Mouse (Mus musculus): ENCODE measurements around the gene Hoxa1. TPM values are rescaled to one million over a fixed set of nuclear protein-coding genes. Genes with fewer than 3 reads are reported as not detected.

Hoxa1 gene
- polyA plus RNA-seq, 2 experiments: 0.33 to 0.47 TPM

DNA sequence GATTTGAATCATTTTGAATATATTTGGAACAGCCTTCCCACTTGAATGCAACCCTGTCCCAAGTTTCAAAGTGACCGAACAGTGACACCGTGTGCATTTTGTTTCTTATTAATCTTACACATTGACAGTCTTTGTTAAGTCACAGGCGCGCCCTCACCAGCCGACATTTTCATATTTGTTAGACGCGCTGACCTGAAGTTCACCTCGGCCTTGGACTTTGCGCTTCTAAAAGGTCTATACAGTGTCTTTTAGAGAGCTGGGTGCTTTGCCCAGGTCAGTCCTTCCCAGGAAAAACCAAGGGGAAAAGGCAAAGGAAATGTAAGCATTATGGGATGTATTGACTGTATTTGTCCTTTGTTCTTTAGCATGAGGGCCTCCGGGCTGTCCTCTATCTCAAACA, 36.6 kb upstream of the Hoxa1 start:
- H3K4me1 ChIP-seq (replicated peaks; ENCODE audit: control insufficient read depth in 2 of 2, insufficient read depth in 2 of 2, low read length in 1 of 2): 0 out of 4 replicates have a peak, but pooled peaks cover 0 to 2% of the 10 kb centered on the region in 2 experiments
- 31% methylated on average over 10 of the region's 10 CpGs for WGBS (ENCODE audit: insufficient replicate concordance)
- no peak for TF ChIP-seq EP300 (IDR thresholded peaks at IDR 0.05; ENCODE audit: low read depth)
- no peak for TF ChIP-seq CTCF (IDR thresholded peaks at IDR 0.05; ENCODE audit: low read depth)
- no peaks in the 10 kb centered on the region for H3K9me3 ChIP-seq (ENCODE audit: control insufficient read depth, low read length)
- H3K27ac ChIP-seq: no peak overlapping the region
- peaks cover 88% of the 10 kb centered on the region for H3K27me3 ChIP-seq (ENCODE audit: control insufficient read depth, insufficient read depth, low read length)
- no peak overlapping the region for H3K9ac ChIP-seq (replicated peaks)
- no peak for DNase-seq (ENCODE audit: low read depth in 3 of 3, low spot score in 3 of 3)
- no peak for ATAC-seq (ENCODE audit: insufficient read depth)
- no peak overlapping the region for H3K4me3 ChIP-seq (ENCODE audit: insufficient read depth in 1 of 2, low read depth in 2 of 2, low read length in 2 of 2)
- H3K4me2 ChIP-seq (ENCODE audit: low read depth): no peak overlapping the region
- no peaks in the 10 kb centered on the region for H3K36me3 ChIP-seq (replicated peaks; ENCODE audit: control insufficient read depth, insufficient read depth, low read depth)

DNA sequence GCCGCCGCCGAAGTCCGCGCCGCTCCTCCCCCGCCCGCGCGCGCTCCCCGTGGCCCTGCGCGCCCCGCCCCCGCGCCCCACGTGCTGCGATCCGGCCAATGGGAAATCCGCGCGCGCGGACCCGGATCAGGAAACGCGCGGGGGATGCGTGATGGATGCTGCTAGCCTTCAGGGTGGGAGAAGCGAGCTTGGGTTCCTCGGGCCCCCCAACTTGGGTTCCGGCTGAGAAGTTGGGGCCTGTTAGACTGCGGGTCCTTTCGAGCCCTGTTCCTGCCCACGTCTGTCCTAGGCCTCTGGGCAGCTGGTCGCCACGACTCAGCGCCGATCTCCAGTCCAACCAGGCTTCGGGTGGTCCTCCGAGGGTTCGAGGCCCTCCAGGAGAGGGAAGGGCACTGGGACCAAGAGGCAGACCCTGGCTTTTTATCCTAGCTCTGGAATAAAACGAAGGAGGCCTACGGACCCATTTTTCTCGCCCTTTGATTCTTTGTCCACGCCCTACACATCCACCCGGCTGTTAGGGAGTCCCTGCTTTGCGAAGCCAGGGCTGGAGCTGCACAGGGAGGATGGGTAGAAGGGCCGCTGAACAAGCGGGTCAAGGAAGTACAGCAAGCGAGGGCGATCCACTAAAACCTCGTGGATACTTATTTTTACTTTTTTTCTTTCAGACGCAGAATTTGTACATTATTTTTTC, 33.9 kb upstream of the Hoxa1 start:
- Histone ChIP-seq H3K36me3 (replicated peaks; ENCODE audit: control insufficient read depth, insufficient read depth, low read depth) (no peaks in the 10 kb centered on the region), H3K27ac (no peak overlapping the region), H3K4me1 (replicated peaks; ENCODE audit: control insufficient read depth in 2 of 2, insufficient read depth in 2 of 2, low read length in 1 of 2) (0 out of 4 replicates have a peak, but pooled peaks cover 0 to 2% of the 10 kb centered on the region in 2 experiments), H3K4me2 (ENCODE audit: low read depth) (peak overlapping the region; percentile 62), H3K27me3 (ENCODE audit: control insufficient read depth, insufficient read depth, low read length) (peaks cover 79% of the 10 kb centered on the region), H3K9ac (replicated peaks) (no peak overlapping the region), H3K9me3 (ENCODE audit: control insufficient read depth, low read length) (no peaks in the 10 kb centered on the region), H3K4me3 (ENCODE audit: insufficient read depth in 1 of 2, low read depth in 2 of 2, low read length in 2 of 2) (peak overlapping the region; percentile 48 to 51)
- ATAC-seq (ENCODE audit: insufficient read depth) (no peak), DNase-seq (ENCODE audit: low read depth in 3 of 3, low spot score in 3 of 3) (no peak)
- WGBS (ENCODE audit: insufficient replicate concordance): 2% methylated on average over 54 of the region's 55 CpGs
- TF ChIP-seq EP300 (IDR thresholded peaks at IDR 0.05; ENCODE audit: low read depth) (no peak), CTCF (IDR thresholded peaks at IDR 0.05; ENCODE audit: low read depth) (no peak)

DNA sequence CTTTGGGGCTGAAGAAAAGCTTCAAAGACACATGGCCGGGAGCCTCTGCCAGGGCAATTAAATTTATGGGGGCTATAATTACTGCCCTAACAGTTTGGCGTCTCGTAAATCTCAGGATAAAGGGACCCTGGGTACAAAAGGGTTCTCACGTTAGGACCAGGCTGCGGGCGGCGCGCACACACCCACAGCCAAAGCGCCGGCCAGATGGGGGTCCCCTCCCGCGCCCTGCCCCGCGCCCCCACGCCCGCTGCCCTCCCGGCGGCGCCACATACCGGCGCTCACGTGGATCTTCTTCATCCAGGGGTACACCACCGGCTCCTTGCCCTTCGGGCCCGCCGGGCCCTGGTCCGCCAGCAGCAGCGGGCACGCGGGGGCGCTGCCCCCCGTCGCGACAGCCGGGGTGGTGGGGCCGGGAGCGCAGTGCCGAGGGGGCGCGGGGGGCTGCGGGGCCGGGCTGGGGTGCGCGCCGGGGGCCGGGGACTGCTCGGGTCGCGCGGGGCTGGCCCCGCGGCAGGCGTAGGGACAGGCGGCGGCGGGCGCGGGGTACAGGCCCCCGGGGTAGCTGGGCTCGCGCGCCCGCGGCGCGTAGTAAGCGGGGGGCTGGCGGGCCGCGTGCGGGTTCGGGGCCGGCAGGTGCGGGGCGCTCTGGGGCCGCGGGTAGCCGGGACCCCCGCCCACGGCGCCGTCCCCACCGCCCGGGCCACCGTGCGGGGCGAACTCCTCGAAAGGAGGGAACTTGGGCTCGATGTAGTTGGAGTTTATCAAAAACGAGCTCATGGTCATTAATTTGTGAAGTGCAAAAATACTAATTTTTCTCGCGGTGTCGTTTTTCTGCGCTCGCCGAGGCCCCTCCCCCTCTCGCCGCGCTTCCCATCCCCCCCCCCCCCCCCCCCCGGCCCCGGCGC, 33.0 kb upstream of the Hoxa1 start, which contains the start of gene Hoxa4:
TSS of gene Hoxa4 (minus strand) at position 848 of the 905 bp plus-strand sequence.
- no peak for TF ChIP-seq CTCF (IDR thresholded peaks at IDR 0.05; ENCODE audit: low read depth)
- no peak for TF ChIP-seq EP300 (IDR thresholded peaks at IDR 0.05; ENCODE audit: low read depth)
- Histone ChIP-seq H3K9me3 (ENCODE audit: control insufficient read depth, low read length) (no peaks in the 10 kb centered on the region), H3K4me2 (ENCODE audit: low read depth) (peak within 1 kb of the TSS; percentile 62), H3K27me3 (ENCODE audit: control insufficient read depth, insufficient read depth, low read length) (peaks cover 78% of the 10 kb centered on the region), H3K9ac (replicated peaks) (no peak within 1 kb of the TSS; the same call in 1 of the 2 replicates), H3K4me1 (replicated peaks; ENCODE audit: control insufficient read depth in 2 of 2, insufficient read depth in 2 of 2, low read length in 1 of 2) (no peaks in the 10 kb centered on the region), H3K36me3 (replicated peaks; ENCODE audit: control insufficient read depth, insufficient read depth, low read depth) (no peaks in the 10 kb centered on the region), H3K4me3 (ENCODE audit: insufficient read depth in 1 of 2, low read depth in 2 of 2, low read length in 2 of 2) (peak within 1 kb of the TSS; percentile 48 to 51), H3K27ac (no peak within 1 kb of the TSS)
- 2% methylated on average over 70 of the region's 102 CpGs for WGBS (ENCODE audit: insufficient replicate concordance)
- no peak for DNase-seq (ENCODE audit: low read depth in 3 of 3, low spot score in 3 of 3)
- no peak for ATAC-seq (ENCODE audit: insufficient read depth)

DNA sequence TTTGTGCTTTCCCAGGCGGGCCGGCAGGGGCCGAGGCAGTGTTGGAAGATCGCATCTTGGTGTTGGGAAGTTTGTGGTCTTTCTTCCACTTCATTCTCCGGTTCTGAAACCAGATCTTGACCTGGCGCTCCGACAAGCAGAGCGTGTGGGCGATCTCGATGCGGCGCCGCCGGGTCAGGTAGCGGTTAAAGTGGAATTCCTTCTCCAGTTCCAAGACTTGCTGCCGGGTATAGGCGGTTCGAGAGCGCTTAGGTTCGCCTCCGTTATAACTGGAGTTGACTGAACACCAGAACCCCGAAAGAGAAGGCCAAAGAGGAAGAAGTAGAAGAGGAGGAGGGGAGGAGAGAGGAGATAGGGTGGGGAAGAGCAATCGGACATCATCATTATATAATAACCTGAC, 32.3 kb upstream of the Hoxa1 start:
- no peak overlapping the region for H3K4me3 ChIP-seq (ENCODE audit: insufficient read depth in 1 of 2, low read depth in 2 of 2, low read length in 2 of 2)
- no peaks in the 10 kb centered on the region for H3K9me3 ChIP-seq (ENCODE audit: control insufficient read depth, low read length)
- DNase-seq (ENCODE audit: low read depth in 3 of 3, low spot score in 3 of 3): no peak
- H3K4me2 ChIP-seq (ENCODE audit: low read depth): peak overlapping the region; percentile 45; the same call in 1 of the 2 replicates
- 14% methylated on average over 23 of the region's 23 CpGs for WGBS (ENCODE audit: insufficient replicate concordance)
- TF ChIP-seq CTCF (IDR thresholded peaks at IDR 0.05; ENCODE audit: low read depth): no peak
- no peak for TF ChIP-seq EP300 (IDR thresholded peaks at IDR 0.05; ENCODE audit: low read depth)
- H3K9ac ChIP-seq (replicated peaks): no peak overlapping the region
- ATAC-seq (ENCODE audit: insufficient read depth): no peak
- H3K4me1 ChIP-seq (replicated peaks; ENCODE audit: control insufficient read depth in 2 of 2, insufficient read depth in 2 of 2, low read length in 1 of 2): no peaks in the 10 kb centered on the region
- H3K27me3 ChIP-seq (ENCODE audit: control insufficient read depth, insufficient read depth, low read length): peaks cover 83% of the 10 kb centered on the region
- no peaks in the 10 kb centered on the region for H3K36me3 ChIP-seq (replicated peaks; ENCODE audit: control insufficient read depth, insufficient read depth, low read depth)
- H3K27ac ChIP-seq: no peak overlapping the region

- Histone ChIP-seq H3K27me3 (ENCODE audit: control insufficient read depth, insufficient read depth, low read length) (peaks cover 83% of the 10 kb centered on the region), H3K4me3 (ENCODE audit: insufficient read depth in 1 of 2, low read depth in 2 of 2, low read length in 2 of 2) (no peak overlapping the region), H3K9ac (replicated peaks) (no peak overlapping the region), H3K9me3 (ENCODE audit: control insufficient read depth, low read length) (no peaks in the 10 kb centered on the region), H3K36me3 (replicated peaks; ENCODE audit: control insufficient read depth, insufficient read depth, low read depth) (no peaks in the 10 kb centered on the region), H3K4me2 (ENCODE audit: low read depth) (no peak overlapping the region), H3K4me1 (replicated peaks; ENCODE audit: control insufficient read depth in 2 of 2, insufficient read depth in 2 of 2, low read length in 1 of 2) (no peaks in the 10 kb centered on the region), H3K27ac (no peak overlapping the region)
- no peak for TF ChIP-seq EP300 (IDR thresholded peaks at IDR 0.05; ENCODE audit: low read depth)
- no peak for TF ChIP-seq CTCF (IDR thresholded peaks at IDR 0.05; ENCODE audit: low read depth)
- ATAC-seq (ENCODE audit: insufficient read depth): no peak
- WGBS (ENCODE audit: insufficient replicate concordance): 27% methylated on average over 8 of the region's 8 CpGs
- DNase-seq (ENCODE audit: low read depth in 3 of 3, low spot score in 3 of 3): no peak
Observed at GRCm38 (mm10) chr6:52189909-52190308, 31.8 kb upstream of the Hoxa1 start.
